Mouse (Mus musculus) lung, postnatal 14 days (tissue): ENCODE data around the gene Slc35d3.
A peak's percentile ranks its signal among the peaks of the same experiment; 100 is the strongest.

ENCODE experiments used
- DNase-seq: peaks from one replicate; pipeline ENCODE4 v3.0.0; 2021

The Slc35d3 gene

DNA sequence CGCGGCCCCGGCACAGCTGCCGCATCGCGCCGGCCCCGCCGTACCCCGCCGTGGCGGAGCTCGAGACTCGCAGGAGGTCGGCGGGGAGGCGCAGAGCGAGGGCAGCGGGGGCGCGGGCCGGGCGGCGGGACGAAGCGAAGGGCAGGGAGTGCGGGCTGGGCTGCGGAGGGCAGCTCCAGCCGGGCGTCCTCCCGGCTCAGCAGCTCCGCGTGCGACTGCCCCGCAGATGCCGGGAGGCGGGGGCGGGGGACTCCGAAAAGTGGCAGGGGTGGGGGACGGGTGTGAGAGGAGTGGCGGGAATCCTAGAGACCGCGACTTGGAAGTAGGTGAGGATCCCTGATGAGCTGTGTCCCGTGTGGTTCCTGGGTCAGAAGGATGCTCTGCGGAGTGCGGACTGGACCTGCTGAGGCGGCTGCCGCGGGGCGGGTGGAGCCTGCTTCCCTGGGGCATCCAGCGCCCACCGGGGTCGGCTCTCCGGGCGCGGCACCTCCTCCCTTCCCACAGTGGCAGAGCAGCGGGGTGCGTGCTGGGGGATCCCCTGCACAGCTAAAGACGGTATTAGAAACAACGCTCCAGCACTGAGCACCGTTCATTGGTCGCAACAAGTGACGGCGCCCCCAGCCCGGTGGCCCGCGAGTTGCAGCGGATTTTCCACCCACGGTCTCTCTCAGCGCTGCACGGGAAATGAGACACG lies at the start of gene Slc35d3:
TSS of gene Slc35d3 (minus strand) at position 462 of the 694 bp plus-strand sequence.
- peak; percentile 20 for DNase-seq

DNA sequence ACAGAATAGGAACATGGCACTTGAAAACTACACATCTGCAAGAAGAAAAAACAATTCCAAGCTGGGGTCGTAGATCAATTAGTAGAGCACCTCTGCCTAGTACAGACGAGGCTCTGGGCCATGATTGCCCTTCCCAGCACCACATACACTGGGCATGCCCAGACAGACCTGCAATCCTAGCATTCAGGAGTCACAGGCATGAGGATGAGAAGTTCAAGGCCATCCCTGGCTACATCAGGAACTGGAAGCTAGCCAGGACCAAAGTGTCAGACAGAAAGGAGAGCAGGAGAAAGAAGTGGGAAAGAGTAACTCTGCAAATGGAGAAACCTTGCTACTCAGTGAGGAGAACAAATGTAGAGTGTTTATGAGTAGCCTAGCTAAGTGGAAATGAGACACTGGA lies 48.9 kb upstream of the Slc35d3 start:
- DNase-seq, result no peak

DNA sequence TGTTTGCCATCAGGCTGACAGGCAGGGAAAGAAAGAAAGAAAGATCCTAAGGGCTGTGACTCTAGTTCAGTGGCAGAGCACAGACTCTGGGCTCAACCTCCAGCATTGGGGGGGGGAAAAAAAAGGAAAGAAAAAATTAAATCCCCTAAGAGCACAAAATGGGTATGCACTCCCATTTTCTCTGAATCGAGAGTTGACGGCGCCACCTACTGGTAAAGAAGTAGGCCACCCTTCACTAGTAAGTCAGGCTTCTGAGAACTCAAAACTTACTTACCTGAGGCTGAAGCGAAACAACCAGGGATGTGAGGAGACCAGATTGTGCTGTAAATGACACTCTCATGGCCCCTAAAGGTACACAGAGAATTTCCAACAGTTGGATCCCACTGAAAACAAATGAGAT lies 42.7 kb upstream of the Slc35d3 start:
- peak; percentile 55 for DNase-seq

DNA sequence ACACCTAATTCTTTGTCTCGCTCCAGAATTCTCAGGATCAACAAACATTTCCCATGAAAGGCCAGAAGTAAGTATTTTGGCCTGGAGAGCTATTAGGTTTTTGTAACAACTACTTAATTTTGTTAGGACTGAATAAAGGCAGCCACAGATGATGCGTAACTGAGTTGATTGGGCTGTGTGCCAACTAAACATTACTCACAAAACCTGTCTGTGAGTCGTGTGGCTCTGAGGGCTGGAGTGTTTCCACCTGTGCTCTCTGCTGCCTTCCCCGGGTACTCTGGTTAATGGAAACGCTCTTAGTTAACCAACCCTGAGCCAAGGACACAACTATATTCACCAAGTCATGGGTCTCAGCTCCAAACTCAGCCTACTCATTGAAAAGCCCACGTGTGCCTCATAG lies 41.9 kb upstream of the Slc35d3 start:
- DNase-seq, result no peak

DNA sequence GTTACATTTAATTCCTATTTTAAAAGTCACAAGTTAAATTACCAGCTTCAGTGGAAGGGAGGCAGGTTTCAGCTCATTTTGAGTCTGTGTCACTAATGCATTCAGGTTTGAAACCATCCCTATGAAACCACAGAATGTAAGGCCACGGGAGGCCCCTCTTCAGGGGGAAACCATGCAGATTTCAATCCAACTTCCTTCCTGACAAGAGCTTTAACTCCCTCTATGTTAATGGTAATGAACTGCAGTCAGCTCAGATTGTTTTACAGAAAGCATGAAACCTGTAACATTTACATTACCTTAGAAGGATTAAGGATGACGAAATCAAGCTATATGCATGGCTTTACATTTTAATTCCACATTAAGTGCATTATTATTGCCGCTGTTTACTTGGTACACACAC lies 40.4 kb upstream of the Slc35d3 start:
- no peak for DNase-seq

DNA sequence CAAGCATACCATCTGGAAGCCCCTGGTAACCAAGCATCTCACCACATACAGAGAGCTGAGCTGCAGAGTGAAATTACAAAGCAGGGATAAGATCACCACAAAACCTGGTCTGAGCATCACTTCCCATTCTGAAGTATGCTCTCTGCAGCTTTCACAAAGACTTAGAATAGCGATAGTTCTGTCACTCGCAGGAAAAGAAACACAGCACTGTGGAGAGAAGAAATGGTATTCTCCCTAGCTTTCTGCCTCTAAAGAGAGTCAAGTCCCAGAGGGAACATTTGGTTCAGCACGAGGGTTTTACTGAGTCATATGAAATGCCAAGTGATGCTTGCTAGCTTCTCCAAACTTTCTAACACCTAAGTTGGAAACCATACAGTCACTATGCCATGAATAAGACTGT lies 38.6 kb upstream of the Slc35d3 start:
- DNase-seq, result no peak

DNA sequence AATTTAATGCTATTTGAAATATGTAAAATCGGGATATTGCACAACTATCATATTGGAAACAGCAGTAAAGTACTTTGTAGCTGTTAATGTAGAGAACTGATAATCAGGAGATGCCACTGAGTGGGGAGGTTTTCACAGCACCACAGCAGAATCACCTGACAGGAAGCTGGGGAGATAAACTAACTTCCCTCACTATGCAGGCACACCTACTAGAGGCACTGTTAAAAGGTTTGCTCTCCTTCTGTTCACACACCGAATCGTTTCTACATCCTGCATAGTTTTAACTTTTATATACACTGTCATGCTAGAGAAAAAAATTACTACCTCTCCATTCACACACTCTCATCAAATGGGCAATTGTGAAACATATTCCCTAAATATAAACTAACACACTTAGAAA lies 35.0 kb upstream of the Slc35d3 start:
- no peak for DNase-seq

DNA sequence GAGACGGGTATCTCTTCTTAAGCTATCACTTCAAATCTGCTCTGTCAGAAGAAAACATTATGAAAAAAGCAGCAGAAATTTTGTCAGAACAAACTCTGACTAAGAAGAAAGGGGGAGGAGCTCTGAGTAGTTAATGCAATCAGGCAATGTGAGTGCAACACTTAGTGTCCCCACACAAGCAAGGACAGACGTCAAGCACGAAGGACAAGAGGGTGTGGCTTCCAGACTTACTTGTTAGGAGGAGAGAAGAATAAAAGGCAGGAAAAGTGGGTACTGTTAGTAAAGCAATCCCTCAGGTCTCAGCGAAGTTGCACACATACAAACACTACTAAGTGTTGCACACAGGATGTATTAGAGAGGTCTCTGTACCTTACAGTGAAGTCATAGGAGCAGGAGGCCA lies 33.1 kb upstream of the Slc35d3 start:
- DNase-seq, result no peak

DNA sequence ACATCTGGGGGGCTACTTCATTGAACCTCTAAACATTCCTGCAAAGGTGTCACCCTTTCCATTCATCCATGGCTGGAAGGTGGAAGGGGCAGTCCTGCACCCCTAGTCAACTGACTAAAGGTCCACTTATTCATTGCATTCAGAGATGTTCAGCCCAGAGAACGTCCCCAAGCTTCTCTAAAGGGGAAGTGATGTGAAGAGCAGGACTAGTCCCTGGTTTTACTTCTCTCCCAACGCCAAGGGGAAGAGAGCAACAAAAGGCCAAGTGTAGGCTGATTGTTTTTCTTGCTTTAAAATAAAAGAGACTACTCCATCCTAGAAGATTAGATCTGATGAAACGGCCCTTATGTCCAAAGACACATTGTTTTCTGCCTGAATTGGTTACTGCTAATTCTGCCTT lies 29.2 kb upstream of the Slc35d3 start:
- DNase-seq, result no peak

DNA sequence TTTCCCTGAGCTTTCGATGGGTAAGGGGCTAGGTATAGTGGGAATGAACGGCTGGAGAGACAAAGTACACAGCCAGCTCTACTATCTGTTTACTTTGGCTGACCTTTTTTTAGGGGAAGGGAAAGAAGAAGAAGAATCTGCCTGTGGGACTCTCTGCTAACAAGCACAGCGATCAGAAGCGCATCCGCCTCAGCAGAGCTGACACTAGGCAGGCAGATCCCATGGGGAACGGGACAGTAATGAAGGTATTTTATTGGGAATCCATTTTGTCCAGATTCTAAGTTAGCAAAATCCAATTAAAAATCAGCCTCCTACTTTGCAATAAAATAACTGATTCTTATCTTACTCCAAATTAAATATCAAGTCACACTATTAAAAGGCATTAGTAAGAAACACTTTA lies 27.9 kb upstream of the Slc35d3 start:
- no peak for DNase-seq

DNA sequence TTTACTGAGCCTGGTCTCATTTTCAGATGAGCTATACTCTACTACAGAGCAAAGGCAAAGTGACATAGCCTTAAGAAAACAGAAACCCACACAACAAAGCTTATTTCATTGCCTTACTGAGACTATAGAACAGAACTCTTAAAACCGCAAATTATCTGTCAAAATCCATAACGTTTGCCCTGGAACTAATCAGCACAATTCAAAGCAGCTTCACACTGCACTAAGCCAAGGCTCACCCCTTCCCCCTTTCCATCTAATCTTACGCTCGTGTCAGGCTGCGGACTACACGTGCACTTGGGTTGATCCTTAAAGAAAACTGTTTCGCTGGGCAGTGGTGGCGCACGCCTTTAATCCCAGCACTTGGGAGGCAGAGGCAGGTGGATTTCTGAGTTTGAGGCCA lies 26.4 kb upstream of the Slc35d3 start:
- DNase-seq, result no peak

DNA sequence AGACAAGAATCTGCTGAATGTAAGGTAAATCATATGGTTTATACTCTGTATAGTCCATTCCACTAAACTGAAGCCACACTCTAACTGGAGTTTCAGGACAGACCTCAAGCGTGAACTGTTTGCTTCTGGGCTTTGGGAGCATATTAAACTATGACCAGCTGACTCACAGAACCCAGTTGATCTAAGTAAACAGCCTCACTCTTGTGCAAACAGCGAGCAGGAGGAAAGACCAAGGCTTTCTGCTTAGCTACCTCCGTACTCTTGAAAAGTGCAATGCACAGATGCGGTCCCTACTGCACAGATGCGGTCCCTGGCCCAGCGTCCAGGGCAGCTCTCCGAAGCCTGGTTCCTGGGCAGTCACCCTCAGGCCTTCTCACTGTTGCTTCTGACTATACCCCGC lies 26.0 kb upstream of the Slc35d3 start:
- DNase-seq, result no peak

DNA sequence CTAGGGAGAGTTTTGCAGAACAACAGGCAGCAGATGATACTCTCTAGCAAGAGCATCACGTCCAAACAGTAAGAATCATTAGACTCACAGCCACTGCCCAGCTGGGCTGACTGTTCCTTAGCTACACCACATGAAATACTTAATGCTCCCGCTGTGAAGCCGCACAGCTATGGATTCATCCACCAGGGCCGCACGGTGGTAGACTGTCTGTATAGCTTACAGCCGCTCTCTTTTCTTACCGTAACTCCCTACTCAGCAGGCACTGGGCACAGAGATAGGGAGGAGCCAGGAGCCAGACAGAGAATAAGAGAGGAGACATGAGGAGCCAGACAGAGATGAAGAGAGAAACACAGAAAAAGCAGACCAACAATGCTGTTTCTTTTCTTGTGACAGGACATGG lies 25.4 kb upstream of the Slc35d3 start:
- no peak for DNase-seq

DNA sequence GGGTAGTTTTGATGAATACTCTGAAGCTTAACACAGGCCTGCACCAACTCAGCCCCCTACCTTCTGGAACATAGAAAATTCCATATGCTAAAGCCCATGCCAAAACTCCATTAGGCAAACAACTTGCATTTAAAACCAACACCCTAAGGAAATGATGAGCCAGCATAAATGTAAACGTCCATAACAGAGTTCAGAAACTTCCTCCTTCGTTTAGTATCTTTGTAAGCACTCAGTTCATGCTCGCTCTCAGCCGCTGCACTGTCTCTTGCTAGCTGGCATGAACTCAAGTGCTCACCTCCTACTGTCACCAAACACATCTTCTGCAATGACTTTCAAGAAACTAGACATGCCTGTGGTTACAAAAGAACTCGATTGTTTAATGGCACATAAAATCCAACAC lies 24.1 kb upstream of the Slc35d3 start:
- DNase-seq, result no peak

DNA sequence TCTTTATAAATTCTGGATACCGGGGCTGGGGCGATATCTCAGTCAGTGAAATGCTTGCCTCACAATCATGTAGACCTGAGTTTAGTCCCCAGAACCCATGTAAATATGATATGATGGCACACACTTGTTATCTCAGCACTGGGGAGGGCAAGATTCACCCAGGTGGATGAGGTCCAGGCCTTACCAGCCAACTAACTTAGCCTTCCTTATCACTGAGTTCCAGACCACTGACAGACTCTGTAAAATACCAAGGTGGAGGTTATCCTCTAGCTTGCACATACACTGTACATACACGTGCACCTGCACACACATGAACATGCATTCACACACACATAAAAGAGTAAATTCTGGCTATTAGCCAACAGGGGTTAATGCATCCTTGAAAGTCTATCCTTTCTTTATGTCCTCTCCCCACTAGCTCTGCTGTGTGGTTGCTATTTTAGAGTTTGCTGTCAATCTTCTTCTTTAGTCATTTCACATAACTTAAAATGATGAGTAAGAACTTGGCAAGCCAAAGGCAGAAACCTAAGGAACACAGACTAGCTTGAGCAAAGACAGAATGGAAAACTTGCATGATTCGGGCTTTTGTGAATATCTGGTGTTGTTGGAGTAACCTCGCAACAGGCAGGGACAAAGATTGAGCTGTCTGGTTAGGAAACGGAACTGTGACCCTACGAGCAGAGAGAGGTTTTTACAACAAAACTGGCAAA lies 4.5 kb upstream of the Slc35d3 start:
- DNase-seq, result no peak

DNA sequence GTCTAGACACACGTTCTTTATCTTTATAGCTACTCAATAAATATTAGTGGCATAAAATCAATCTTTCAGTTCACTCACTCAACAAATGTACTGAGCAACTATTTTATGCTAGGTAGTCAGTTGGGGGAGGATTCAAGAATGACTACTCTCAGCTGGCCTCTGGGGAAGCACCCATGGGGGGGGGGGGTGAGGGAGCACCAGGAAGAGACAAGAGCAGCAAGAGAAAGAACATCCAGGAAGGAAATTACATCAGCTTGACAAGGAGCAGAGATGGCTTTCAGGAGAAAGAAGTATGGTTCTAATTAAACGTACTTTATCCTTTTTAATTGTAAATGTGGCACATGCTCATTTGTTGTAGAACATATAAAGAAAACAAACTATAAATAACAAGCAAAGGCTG lies 2.4 kb upstream of the Slc35d3 start:
- DNase-seq, result no peak

DNA sequence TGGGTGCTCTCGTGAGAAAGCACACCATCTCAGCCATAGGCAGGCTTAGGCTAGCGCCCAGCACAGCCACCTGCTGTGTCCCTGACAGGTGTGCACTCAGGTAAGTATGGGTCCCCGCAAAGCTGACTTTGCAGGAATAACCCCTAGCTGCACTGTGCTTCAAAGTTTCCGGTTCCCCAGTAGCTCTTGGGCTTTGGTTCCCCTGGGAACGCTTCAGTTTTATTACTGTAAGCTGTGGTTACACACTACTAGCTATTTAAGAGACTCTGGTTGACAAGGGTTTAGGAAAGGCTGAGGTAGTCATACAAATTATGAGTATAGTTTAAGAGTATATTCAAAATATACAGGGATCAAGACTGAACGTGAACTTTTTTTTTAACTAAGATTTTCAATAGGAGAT lies 1.5 kb upstream of the Slc35d3 start:
- DNase-seq, result no peak

DNA sequence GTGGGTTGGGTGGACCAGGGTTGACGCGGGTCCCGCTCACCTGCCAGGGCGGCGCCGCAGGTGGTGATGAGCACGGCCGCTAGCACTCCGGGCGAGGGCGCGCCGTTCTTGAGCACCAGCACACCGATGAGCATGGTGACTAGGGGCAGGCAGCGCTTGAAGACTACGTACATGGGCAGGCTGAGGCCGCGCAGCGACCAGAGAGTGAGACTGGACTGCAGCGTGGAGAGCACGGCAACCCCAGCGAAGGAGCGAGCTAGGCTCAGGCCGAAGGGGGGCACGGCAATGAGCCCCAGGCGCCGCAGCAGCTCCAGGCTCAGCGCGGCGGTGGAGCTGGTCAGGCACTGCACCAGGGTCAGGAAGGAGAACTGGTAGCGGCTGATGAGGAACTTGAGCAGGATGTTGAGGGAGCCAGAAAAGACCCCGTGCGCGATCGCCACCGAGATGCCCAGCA lies 688 bp downstream of the Slc35d3 start:
- peak; percentile 7 for DNase-seq

DNA sequence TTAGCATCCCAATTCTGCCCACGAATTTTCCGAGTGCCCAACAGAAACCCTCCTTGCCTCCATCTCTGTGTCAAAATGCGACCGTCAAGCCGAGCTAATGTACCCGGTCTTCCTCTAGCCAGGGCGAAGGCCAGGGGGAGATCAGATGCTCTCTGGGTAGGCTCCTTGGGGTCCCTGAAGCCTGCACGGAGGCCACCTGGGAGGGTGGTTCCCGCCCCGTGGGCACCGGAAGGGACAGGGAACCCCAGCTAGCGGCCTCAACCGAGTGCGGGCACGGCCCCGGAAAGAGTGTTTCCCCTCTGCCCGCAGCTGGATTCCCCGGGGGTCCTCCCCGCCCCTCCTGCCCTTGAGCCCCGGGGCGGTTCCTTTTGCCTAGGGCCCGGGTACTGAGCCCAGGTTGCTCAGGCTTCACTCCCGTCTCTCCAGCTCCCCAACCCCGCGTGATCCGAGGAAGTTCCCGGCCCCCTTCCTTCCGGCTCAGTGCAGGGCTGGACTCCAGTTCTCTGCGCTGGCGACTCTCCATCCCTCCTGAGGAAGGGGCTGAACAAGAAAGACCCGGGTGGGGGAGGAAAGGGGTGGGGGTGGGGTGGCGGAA lies 1.4 kb downstream of the Slc35d3 start:
- DNase-seq, result no peak

DNA sequence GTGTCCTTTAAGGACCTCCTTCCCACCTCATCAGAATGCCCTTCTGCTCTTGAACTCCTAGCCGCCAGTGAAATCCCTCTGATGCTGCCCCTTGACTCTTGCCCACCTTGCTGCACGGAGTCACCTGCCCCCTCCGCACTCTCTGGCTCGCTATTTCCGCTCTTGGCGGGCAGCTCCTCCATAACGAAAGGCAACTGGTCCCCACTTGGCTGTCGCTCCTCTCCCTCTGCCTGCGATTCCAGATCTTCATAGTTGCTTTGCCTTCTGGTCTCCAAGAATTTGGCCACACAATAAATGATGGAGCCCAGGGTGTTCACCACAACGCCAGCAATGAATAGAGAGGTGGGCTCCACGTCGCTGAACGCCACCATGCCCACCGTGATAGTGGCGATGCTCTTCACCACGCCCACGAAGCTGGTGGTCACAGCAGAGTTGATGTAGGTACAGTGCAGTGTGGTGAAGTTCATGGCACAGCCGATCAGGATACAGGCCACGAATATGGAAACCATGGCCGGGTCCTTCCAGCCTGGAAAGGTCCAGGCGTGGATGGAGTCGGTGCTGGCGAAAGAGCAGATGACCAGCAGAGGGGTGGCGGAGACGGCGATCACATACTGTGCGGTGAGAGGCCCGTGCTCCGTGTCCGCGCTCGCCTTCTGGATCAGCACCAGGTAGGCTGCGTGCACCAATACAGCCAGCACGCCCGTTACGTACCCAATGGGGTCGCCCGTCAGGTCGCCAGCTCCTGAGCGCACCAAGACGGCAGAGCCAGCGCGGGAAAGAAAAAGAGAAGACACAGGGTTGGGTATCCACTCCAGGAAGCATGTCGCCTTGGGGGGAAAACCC lies 2.1 kb downstream of the Slc35d3 start:
- DNase-seq, result no peak

DNA sequence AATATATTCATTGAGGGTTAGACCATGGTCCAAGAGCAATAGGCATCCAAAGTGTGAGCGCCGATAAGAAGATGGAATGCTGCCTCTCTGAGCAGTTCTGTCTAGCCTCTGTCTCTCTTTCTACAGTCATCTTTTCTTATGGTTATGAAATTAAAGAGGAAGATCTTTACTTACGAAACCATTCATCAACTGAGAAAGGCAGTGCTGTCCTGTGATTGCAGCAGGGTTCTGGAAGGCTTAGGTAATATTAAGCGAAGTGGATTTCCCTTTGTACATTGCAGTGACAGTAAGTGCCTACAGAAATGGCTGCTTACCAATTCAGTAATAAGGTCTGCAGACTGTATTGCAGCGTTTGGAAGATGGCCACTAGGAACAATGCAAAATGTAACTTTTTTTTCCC lies 11.4 kb downstream of the Slc35d3 start:
- DNase-seq, result no peak

DNA sequence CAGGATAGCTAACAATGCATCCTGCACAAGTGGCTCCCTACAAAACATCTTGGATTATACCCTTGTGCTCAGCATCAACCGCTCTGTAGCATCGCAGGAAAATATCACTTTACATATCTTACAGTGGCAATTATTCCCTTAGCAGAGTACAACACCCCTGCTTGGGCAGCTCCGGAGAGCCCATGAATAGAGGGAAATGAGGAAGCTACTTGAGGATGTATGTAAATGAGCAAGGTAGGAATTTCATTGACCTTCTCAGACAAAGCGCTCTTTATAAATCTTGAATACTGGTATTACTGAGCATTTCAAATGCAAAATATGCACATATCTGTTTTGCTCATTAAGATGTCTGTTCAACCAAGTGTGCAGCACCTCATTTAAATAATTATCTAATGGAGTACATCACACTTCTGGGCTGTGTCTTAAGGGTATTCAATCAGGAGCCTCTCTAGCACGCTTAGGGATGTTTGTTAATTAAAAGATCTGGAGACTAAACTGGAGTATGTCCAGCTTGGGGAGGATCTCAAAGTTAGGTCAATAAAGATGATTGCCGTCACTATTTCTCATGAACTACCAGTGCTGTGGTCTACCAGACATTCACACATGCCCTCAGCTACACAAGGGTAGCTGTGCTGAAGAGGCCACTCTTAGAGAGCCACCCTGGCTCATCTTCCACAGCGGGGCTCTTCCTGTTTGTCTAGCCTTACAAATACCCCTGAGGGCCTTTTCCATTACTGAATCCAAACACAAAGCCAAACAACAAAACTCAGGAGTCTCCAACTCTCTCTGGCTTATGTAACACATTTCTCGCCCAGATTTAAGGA lies 15.2 kb downstream of the Slc35d3 start:
- no peak for DNase-seq

DNA sequence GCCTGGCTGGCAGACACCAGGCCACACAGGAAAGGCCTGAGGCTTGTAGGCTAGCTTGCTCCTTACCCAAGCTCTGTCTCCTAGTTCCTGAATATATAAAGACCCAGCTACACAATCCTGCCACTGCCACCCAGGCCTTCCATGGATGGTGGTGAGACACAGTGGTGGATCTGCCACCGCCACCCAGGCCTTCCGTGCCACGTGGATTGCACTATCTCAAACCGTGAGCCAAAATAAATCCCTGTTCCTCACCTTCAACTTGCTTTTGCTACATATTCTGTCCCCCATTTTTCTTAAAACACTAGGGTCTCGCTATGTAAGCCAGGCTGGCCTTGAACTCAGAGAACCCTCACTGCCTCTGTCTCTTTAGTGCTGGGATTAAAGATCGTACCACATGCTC lies 17.0 kb downstream of the Slc35d3 start:
- no peak for DNase-seq
